Mouse (Mus musculus): ENCODE measurements around the gene Pmfbp1. TPM values are rescaled to one million over a fixed set of nuclear protein-coding genes. Genes with fewer than 3 reads are reported as not detected.

Pmfbp1 gene
- polyA plus RNA-seq, 1 experiment from 2014 or later = 0.61 TPM

DNA sequence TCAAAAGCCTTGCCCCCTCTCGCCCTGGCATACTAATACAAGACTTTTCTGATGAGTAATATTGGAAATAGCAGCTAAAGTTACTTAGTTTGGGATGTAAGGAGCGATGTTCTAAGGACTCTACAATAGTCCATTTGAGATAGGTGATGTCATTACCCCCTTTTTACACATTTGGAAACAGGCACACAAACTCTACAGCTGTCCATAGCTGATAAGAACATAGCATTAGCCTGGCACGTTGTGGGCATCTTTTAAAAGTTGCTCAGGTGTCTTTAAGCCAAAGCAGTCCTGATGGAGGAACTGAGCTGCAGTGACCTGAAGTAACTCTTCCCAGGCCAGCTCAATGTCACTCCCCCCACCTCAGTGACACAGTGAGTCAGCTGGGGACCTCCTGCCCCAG is 97.5 kb downstream of the Pmfbp1 start:
- DNase-seq (ENCODE audit: low spot score) (no peak), ATAC-seq (no peak)
- H3K4me2 ChIP-seq (ENCODE audit: low read length) = no peak overlapping the region
- H3K9me3 ChIP-seq (replicated peaks; ENCODE audit: control insufficient read depth, low read length) = no peaks in the 10 kb centered on the region
- H3K27ac ChIP-seq (ENCODE audit: low read depth, low read length) = no peak overlapping the region
- WGBS = 84% methylated on average over 3 of the region's 3 CpGs
- peaks cover 40% of the 10 kb centered on the region for H3K36me3 ChIP-seq (ENCODE audit: control insufficient read depth, insufficient read depth, low read length)
- no peaks in the 10 kb centered on the region for H3K4me1 ChIP-seq (ENCODE audit: control insufficient read depth, insufficient read depth, low read length)
- H3K9ac ChIP-seq (ENCODE audit: low read length) = no peak overlapping the region
- H3K4me3 ChIP-seq (ENCODE audit: low read depth, low read length) = no peak overlapping the region
- H3K27me3 ChIP-seq (replicated peaks; ENCODE audit: control insufficient read depth, insufficient read depth, low read length) = no peaks in the 10 kb centered on the region

GRCm38 (mm10) chr8:109592164-109592563 is 98.3 kb downstream of the Pmfbp1 start:
- Histone ChIP-seq H3K9me3 (replicated peaks; ENCODE audit: control insufficient read depth, low read length) (no peaks in the 10 kb centered on the region), H3K27ac (ENCODE audit: low read depth, low read length) (no peak overlapping the region), H3K9ac (ENCODE audit: low read length) (no peak overlapping the region), H3K4me3 (ENCODE audit: low read depth, low read length) (no peak overlapping the region), H3K27me3 (replicated peaks; ENCODE audit: control insufficient read depth, insufficient read depth, low read length) (no peaks in the 10 kb centered on the region), H3K4me2 (ENCODE audit: low read length) (no peak overlapping the region), H3K36me3 (ENCODE audit: control insufficient read depth, insufficient read depth, low read length) (peaks cover 40% of the 10 kb centered on the region), H3K4me1 (ENCODE audit: control insufficient read depth, insufficient read depth, low read length) (no peaks in the 10 kb centered on the region)
- WGBS = 85% methylated on average over 5 of the region's 5 CpGs
- DNase-seq (ENCODE audit: low spot score) (no peak), ATAC-seq (no peak)

Other genes starting within 250 kb of the Pmfbp1 start
- 14.6 and 17.9 TPM in 2 replicates for gene Dhx38, start 71.8 kb downstream of the Pmfbp1 start, polyA plus RNA-seq (2014; fragmentation: Nextera tagmentation; extraction: Ambion mirVana)
- 33.4 and 34.1 TPM in 2 replicates for gene Txnl4b, start 71.9 kb downstream of the Pmfbp1 start, polyA plus RNA-seq (2014; fragmentation: Nextera tagmentation; extraction: Ambion mirVana)
- gene Hp, start 85.1 kb downstream of the Pmfbp1 start, polyA plus RNA-seq (2014; fragmentation: Nextera tagmentation; extraction: Ambion mirVana) = 0.13 and 0.64 TPM in 2 replicates
- gene Dhodh, start 114.6 kb downstream of the Pmfbp1 start, polyA plus RNA-seq (2014; fragmentation: Nextera tagmentation; extraction: Ambion mirVana) = 33.4 and 34.8 TPM in 2 replicates
- gene Pkd1l3, start 120.5 kb downstream of the Pmfbp1 start, polyA plus RNA-seq (2014; fragmentation: Nextera tagmentation; extraction: Ambion mirVana) = 0.11 TPM in 1 of 2 replicates, not detected in the other
- gene Ist1, start 199.2 kb downstream of the Pmfbp1 start, polyA plus RNA-seq (2014; fragmentation: Nextera tagmentation; extraction: Ambion mirVana) = 172 and 187 TPM in 2 replicates
- gene Zfp821, start 211.5 kb downstream of the Pmfbp1 start, polyA plus RNA-seq (2014; fragmentation: Nextera tagmentation; extraction: Ambion mirVana) = 73.9 and 76.2 TPM in 2 replicates
- gene Atxn1l, start 243.7 kb downstream of the Pmfbp1 start, polyA plus RNA-seq (2014; fragmentation: Nextera tagmentation; extraction: Ambion mirVana) = 3.4 and 3.8 TPM in 2 replicates

Data from forebrain, embryonic 14.5 days (tissue).